Mouse (Mus musculus) retina, postnatal 1 day (tissue): ENCODE measurements at regions not wholly inside any gene's neighbourhood (a gene's known extent, or its start where the extent isn't known, plus 50 kb on each side); places are given as distances from the start of the nearest gene placed in this dataset.

ENCODE experiments used
- DNase-seq: peaks from one replicate; pipeline ENCODE4 v3.0.0-alpha.2; 2012

GRCm38 (mm10) chr11:110722701-110723100 lies 245.1 kb upstream of the Kcnj16 start:
- peak; percentile 76 for DNase-seq

- DNase-seq = no peak
Measured at GRCm38 (mm10) chr11:110723971-110724370, 243.9 kb upstream of the Kcnj16 start.

GRCm38 (mm10) chr11:110727357-110727961 lies 240.4 kb upstream of the Kcnj16 start:
- no peak for DNase-seq

- no peak for DNase-seq
Measured at GRCm38 (mm10) chr11:110731510-110731909, 236.3 kb upstream of the Kcnj16 start.

- no peak for DNase-seq
Measured at GRCm38 (mm10) chr11:110774128-110774527, 193.7 kb upstream of the Kcnj16 start.

- peak; percentile 60 for DNase-seq
Measured at GRCm38 (mm10) chr11:110781492-110782276, 186.1 kb upstream of the Kcnj16 start.

- no peak for DNase-seq
Measured at GRCm38 (mm10) chr11:110789537-110789936, 178.3 kb upstream of the Kcnj16 start.

GRCm38 (mm10) chr11:110799887-110800578 lies 167.8 kb upstream of the Kcnj16 start:
- peak; percentile 85 for DNase-seq

- DNase-seq = no peak
Measured at GRCm38 (mm10) chr11:110802013-110802412, 165.8 kb upstream of the Kcnj16 start.

- DNase-seq = no peak
Measured at GRCm38 (mm10) chr11:110804079-110804478, 163.8 kb upstream of the Kcnj16 start.

GRCm38 (mm10) chr11:110813137-110813536 lies 154.7 kb upstream of the Kcnj16 start:
- DNase-seq = no peak

- DNase-seq = no peak
Measured at GRCm38 (mm10) chr11:110814732-110815131, 153.1 kb upstream of the Kcnj16 start.

GRCm38 (mm10) chr11:110815206-110815605 lies 152.6 kb upstream of the Kcnj16 start:
- DNase-seq = no peak

GRCm38 (mm10) chr11:110828584-110828983 lies 139.2 kb upstream of the Kcnj16 start:
- DNase-seq = no peak

GRCm38 (mm10) chr11:110836688-110837087 lies 131.1 kb upstream of the Kcnj16 start:
- no peak for DNase-seq

- DNase-seq = no peak
Measured at GRCm38 (mm10) chr11:110839316-110839715, 128.5 kb upstream of the Kcnj16 start.

- no peak for DNase-seq
Measured at GRCm38 (mm10) chr11:110868319-110868718, 99.5 kb upstream of the Kcnj16 start.

- DNase-seq = no peak
Measured at GRCm38 (mm10) chr11:110870133-110870532, 97.7 kb upstream of the Kcnj16 start.

- DNase-seq = peak; percentile 62
Measured at GRCm38 (mm10) chr11:110874626-110875025, 93.2 kb upstream of the Kcnj16 start.

GRCm38 (mm10) chr11:110880971-110881370 lies 86.9 kb upstream of the Kcnj16 start:
- DNase-seq = no peak

GRCm38 (mm10) chr11:110889354-110890151 lies 78.3 kb upstream of the Kcnj16 start:
- DNase-seq = no peak

GRCm38 (mm10) chr11:110890411-110890810 lies 77.4 kb upstream of the Kcnj16 start:
- DNase-seq = no peak

- DNase-seq = no peak
Measured at GRCm38 (mm10) chr11:110902918-110903317, 64.9 kb upstream of the Kcnj16 start.
